ENCODE assay signal across 20 mouse cellular contexts in genomic region chr9:15261980-15262379, GRCm38 (mm10). TPM values are rescaled to one million over a fixed set of nuclear protein-coding genes. Genes with fewer than 3 reads are reported as not detected.
DNase-seq lines count a peak whose midpoint lies in the region; ATAC-seq and TF ChIP-seq lines count a peak whose summit lies in the region.
"Had no signal": no experiment of that assay in that cellular context is flagged by ENCODE, and none has a peak within 500 bp of the region (broad histone marks: within the 10 kb centered on the region; RNA-seq: fewer than 3 reads in every experiment).

No protein-coding gene starts in this region.

- H3K4me2 ChIP-seq in intestine, embryonic 15.5 days (replicated peaks), result no peak overlapping the region
- no peak overlapping the region for H3K4me2 ChIP-seq in intestine, embryonic 16.5 days (ENCODE audit: low read depth, low read length)
- no peak overlapping the region for H3K4me2 ChIP-seq in stomach, embryonic 15.5 days
- H3K4me2 ChIP-seq in stomach, postnatal 0 days (replicated peaks; ENCODE audit: low read depth), result no peak overlapping the region
- H3K4me2 ChIP-seq: embryonic facial prominence, embryonic 12.5 days; forebrain, embryonic 13.5 days; forebrain, embryonic 15.5 days had no signal

- H3K9me3 ChIP-seq in intestine, embryonic 15.5 days, result no peaks in the 10 kb centered on the region
- no peaks in the 10 kb centered on the region for H3K9me3 ChIP-seq in intestine, embryonic 16.5 days (ENCODE audit: control insufficient read depth, low read length)
- H3K9me3 ChIP-seq in stomach, embryonic 15.5 days, result no peaks in the 10 kb centered on the region
- H3K9me3 ChIP-seq in stomach, postnatal 0 days (ENCODE audit: control insufficient read depth, low read length), result no peaks in the 10 kb centered on the region
- H3K9me3 ChIP-seq in heart, embryonic 10.5 days, result no peaks in the 10 kb centered on the region
- H3K9me3 ChIP-seq: embryonic facial prominence, embryonic 10.5 days; embryonic facial prominence, embryonic 12.5 days; forebrain, embryonic 13.5 days; forebrain, embryonic 15.5 days had no signal

- TF ChIP-seq EP300 in stomach, postnatal 0 days (optimal IDR thresholded peaks at IDR 0.05), result no peak

- no peaks in the 10 kb centered on the region for H3K27me3 ChIP-seq in intestine, embryonic 15.5 days (replicated peaks)
- no peaks in the 10 kb centered on the region for H3K27me3 ChIP-seq in intestine, embryonic 16.5 days (replicated peaks; ENCODE audit: control insufficient read depth, insufficient read depth, low read length)
- H3K27me3 ChIP-seq in stomach, embryonic 15.5 days (replicated peaks), result no peaks in the 10 kb centered on the region
- no peaks in the 10 kb centered on the region for H3K27me3 ChIP-seq in stomach, postnatal 0 days (ENCODE audit: control insufficient read depth, insufficient read depth, low read length)
- H3K27me3 ChIP-seq in heart, embryonic 10.5 days (ENCODE audit: insufficient read depth, poor library complexity, severe bottlenecking), result no peaks in the 10 kb centered on the region
- H3K27me3 ChIP-seq: embryonic facial prominence, embryonic 12.5 days; forebrain, embryonic 13.5 days; forebrain, embryonic 15.5 days had no signal

- no peak overlapping the region for H3K9ac ChIP-seq in intestine, embryonic 15.5 days
- H3K9ac ChIP-seq in intestine, embryonic 16.5 days (ENCODE audit: low read depth, low read length), result no peak overlapping the region
- no peak overlapping the region for H3K9ac ChIP-seq in stomach, embryonic 15.5 days
- H3K9ac ChIP-seq in stomach, postnatal 0 days (ENCODE audit: low read length), result no peak overlapping the region
- H3K9ac ChIP-seq: embryonic facial prominence, embryonic 12.5 days; forebrain, embryonic 13.5 days; forebrain, embryonic 15.5 days had no signal

- peak; percentile 68 for ATAC-seq in intestine, embryonic 15.5 days
- ATAC-seq in intestine, embryonic 16.5 days, result peak; percentile 55
- no peak; the same call in 1 of the 2 replicates for ATAC-seq in stomach, embryonic 15.5 days (ENCODE audit: insufficient read depth, low FRiP score, low read depth)
- ATAC-seq in stomach, postnatal 0 days (ENCODE audit: low FRiP score, low TSS enrichment), result no peak
- ATAC-seq in megakaryocyte-erythroid progenitor cell, adult 5-6 weeks (replicated peaks; ENCODE audit: low FRiP score, low TSS enrichment, poor library complexity, severe bottlenecking), result no peak
- ATAC-seq: forebrain, embryonic 13.5 days; forebrain, embryonic 15.5 days had no signal

- TF ChIP-seq CTCF in stomach, postnatal 0 days (IDR thresholded peaks at IDR 0.05; ENCODE audit: low read depth), result no peak

- H3K4me1 ChIP-seq in intestine, embryonic 15.5 days (replicated peaks), result no peaks in the 10 kb centered on the region
- H3K4me1 ChIP-seq in intestine, embryonic 16.5 days (ENCODE audit: control insufficient read depth, insufficient read depth, low read length), result no peaks in the 10 kb centered on the region
- H3K4me1 ChIP-seq in stomach, embryonic 15.5 days, result no peaks in the 10 kb centered on the region
- H3K4me1 ChIP-seq in stomach, postnatal 0 days (replicated peaks; ENCODE audit: control insufficient read depth, insufficient read depth), result no peaks in the 10 kb centered on the region
- H3K4me1 ChIP-seq in heart, embryonic 10.5 days, result no peaks in the 10 kb centered on the region
- H3K4me1 ChIP-seq: embryonic facial prominence, embryonic 10.5 days; embryonic facial prominence, embryonic 12.5 days; forebrain, embryonic 13.5 days; forebrain, embryonic 15.5 days had no signal

- 0 out of 2 replicates have a peak overlapping the region, but pooled peaks have one; percentile 6 for H3K27ac ChIP-seq in intestine, embryonic 15.5 days
- H3K27ac ChIP-seq in intestine, embryonic 16.5 days (ENCODE audit: low read length), result peak overlapping the region; percentile 67; the same call in 1 of the 2 replicates
- H3K27ac ChIP-seq in stomach, embryonic 15.5 days, result peak overlapping the region; percentile 31; the same call in 1 of the 2 replicates
- peak overlapping the region; percentile 63; the same call in 1 of the 2 replicates for H3K27ac ChIP-seq in stomach, postnatal 0 days (replicated peaks)
- no peak overlapping the region for H3K27ac ChIP-seq in heart, embryonic 10.5 days
- H3K27ac ChIP-seq: embryonic facial prominence, embryonic 10.5 days; embryonic facial prominence, embryonic 12.5 days; forebrain, embryonic 13.5 days; forebrain, embryonic 15.5 days had no signal

- H3K36me3 ChIP-seq in intestine, embryonic 15.5 days, result peaks cover 22% of the 10 kb centered on the region
- H3K36me3 ChIP-seq in intestine, embryonic 16.5 days (ENCODE audit: control insufficient read depth, insufficient read depth, low read length), result peaks cover 38% of the 10 kb centered on the region
- H3K36me3 ChIP-seq in stomach, embryonic 15.5 days, result peaks cover 59% of the 10 kb centered on the region
- H3K36me3 ChIP-seq in stomach, postnatal 0 days (ENCODE audit: control insufficient read depth, insufficient read depth, low read length), result peaks cover 31% of the 10 kb centered on the region
- H3K36me3 ChIP-seq in heart, embryonic 10.5 days, result peaks cover 69% of the 10 kb centered on the region

- no peak overlapping the region for H3K4me3 ChIP-seq in intestine, embryonic 15.5 days (replicated peaks)
- no peak overlapping the region for H3K4me3 ChIP-seq in intestine, embryonic 16.5 days (ENCODE audit: low read length)
- no peak overlapping the region for H3K4me3 ChIP-seq in stomach, embryonic 15.5 days (replicated peaks)
- H3K4me3 ChIP-seq in stomach, postnatal 0 days (ENCODE audit: low read depth, low read length), result no peak overlapping the region
- H3K4me3 ChIP-seq in heart, embryonic 10.5 days, result no peak overlapping the region
- H3K4me3 ChIP-seq: embryonic facial prominence, embryonic 10.5 days; embryonic facial prominence, embryonic 12.5 days; forebrain, embryonic 13.5 days; forebrain, embryonic 15.5 days had no signal

- WGBS in intestine, embryonic 15.5 days, result 66% methylated on average over 8 of the region's 8 CpGs
- WGBS in intestine, embryonic 16.5 days, result 64% methylated on average over 8 of the region's 8 CpGs
- 73% methylated on average over 8 of the region's 8 CpGs for WGBS in stomach, embryonic 15.5 days
- 72% methylated on average over 8 of the region's 8 CpGs for WGBS in stomach, postnatal 0 days
- 93% methylated on average over 8 of the region's 8 CpGs for WGBS in heart, embryonic 10.5 days

- no peak for DNase-seq in stomach, postnatal 0 days (ENCODE audit: low spot score)
- no peak for DNase-seq in heart, embryonic 10.5 days (ENCODE audit: low spot score)
- DNase-seq in retina, postnatal 1 day, result no peak
- DNase-seq: adrenal gland, adult 8-10 months; adrenal gland, postnatal 14 days; adrenal gland, postnatal 36 days; cerebellum, adult 11-12 months; cerebellum, adult 2 months; cerebellum, adult 9-10 months; cerebellum, postnatal 10 days; cerebellum, postnatal 25 days had no signal

RNA-seq across cellular contexts. Expression of gene Med17, which starts 17.8 kb away (rescaled TPM):
- 31.0 and 34.5 TPM in 2 replicates for polyA plus RNA-seq in intestine, embryonic 15.5 days (2015; fragmentation: Nextera tagmentation; extraction: Ambion mirVana)
- polyA plus RNA-seq in intestine, embryonic 16.5 days (2015; fragmentation: Nextera tagmentation; extraction: Ambion mirVana), result 26.6 and 27.4 TPM in 2 replicates
- polyA plus RNA-seq in stomach, embryonic 15.5 days (2015; fragmentation: Nextera tagmentation; extraction: Ambion mirVana), result 31.9 and 33.5 TPM in 2 replicates
- 18.5 and 20.0 TPM in 2 replicates for polyA plus RNA-seq in stomach, postnatal 0 days (2015; fragmentation: Nextera tagmentation; extraction: Ambion mirVana)
- total RNA-seq in megakaryocyte-erythroid progenitor cell, adult 5-6 weeks (2014; fragmentation: Nextera tagmentation), result 26.1 and 33.5 TPM in 2 replicates
- 28.2 and 37.4 TPM in 2 replicates for total RNA-seq in megakaryocyte-erythroid progenitor cell, adult 5-6 weeks (2017)
- 23.8 and 31.7 TPM in 2 replicates for polyA plus RNA-seq in heart, embryonic 10.5 days (2016; fragmentation: Nextera tagmentation; extraction: Ambion mirVana)

RNA-seq across cellular contexts. Expression of gene Vstm5, which starts 23.1 kb away (rescaled TPM):
- polyA plus RNA-seq in intestine, embryonic 15.5 days (2015; fragmentation: Nextera tagmentation; extraction: Ambion mirVana), result 7.9 and 8.3 TPM in 2 replicates
- 7.7 and 9.2 TPM in 2 replicates for polyA plus RNA-seq in intestine, embryonic 16.5 days (2015; fragmentation: Nextera tagmentation; extraction: Ambion mirVana)
- 6.4 and 6.5 TPM in 2 replicates for polyA plus RNA-seq in stomach, embryonic 15.5 days (2015; fragmentation: Nextera tagmentation; extraction: Ambion mirVana)
- polyA plus RNA-seq in stomach, postnatal 0 days (2015; fragmentation: Nextera tagmentation; extraction: Ambion mirVana), result 19.5 and 20.4 TPM in 2 replicates
- total RNA-seq in megakaryocyte-erythroid progenitor cell, adult 5-6 weeks (2014; fragmentation: Nextera tagmentation), result 3.0 and 3.4 TPM in 2 replicates
- total RNA-seq in megakaryocyte-erythroid progenitor cell, adult 5-6 weeks (2017), result 0.88 and 1.5 TPM in 2 replicates
- polyA plus RNA-seq in heart, embryonic 10.5 days (2016; fragmentation: Nextera tagmentation; extraction: Ambion mirVana), result 1.7 and 2.6 TPM in 2 replicates
- polyA plus RNA-seq: C2C12 had no signal

RNA-seq across cellular contexts. Expression of gene Taf1d, which starts 44.0 kb away (rescaled TPM):
- 79.1 and 82.8 TPM in 2 replicates for polyA plus RNA-seq in intestine, embryonic 15.5 days (2015; fragmentation: Nextera tagmentation; extraction: Ambion mirVana)
- polyA plus RNA-seq in intestine, embryonic 16.5 days (2015; fragmentation: Nextera tagmentation; extraction: Ambion mirVana), result 53.0 and 56.9 TPM in 2 replicates
- 76.6 and 81.1 TPM in 2 replicates for polyA plus RNA-seq in stomach, embryonic 15.5 days (2015; fragmentation: Nextera tagmentation; extraction: Ambion mirVana)
- polyA plus RNA-seq in stomach, postnatal 0 days (2015; fragmentation: Nextera tagmentation; extraction: Ambion mirVana), result 39.1 and 41.1 TPM in 2 replicates
- total RNA-seq in megakaryocyte-erythroid progenitor cell, adult 5-6 weeks (2014; fragmentation: Nextera tagmentation), result 439 and 454 TPM in 2 replicates
- 1,383 and 1,827 TPM in 2 replicates for total RNA-seq in megakaryocyte-erythroid progenitor cell, adult 5-6 weeks (2017)
- polyA plus RNA-seq in heart, embryonic 10.5 days (2016; fragmentation: Nextera tagmentation; extraction: Ambion mirVana), result 50.8 and 72.8 TPM in 2 replicates

RNA-seq across cellular contexts. Expression of gene 4931406C07Rik, which starts 44.3 kb away (rescaled TPM):
- 8.4 and 9.6 TPM in 2 replicates for polyA plus RNA-seq in intestine, embryonic 15.5 days (2015; fragmentation: Nextera tagmentation; extraction: Ambion mirVana)
- 8.5 and 9.3 TPM in 2 replicates for polyA plus RNA-seq in intestine, embryonic 16.5 days (2015; fragmentation: Nextera tagmentation; extraction: Ambion mirVana)
- 8.8 and 10.1 TPM in 2 replicates for polyA plus RNA-seq in stomach, embryonic 15.5 days (2015; fragmentation: Nextera tagmentation; extraction: Ambion mirVana)
- polyA plus RNA-seq in stomach, postnatal 0 days (2015; fragmentation: Nextera tagmentation; extraction: Ambion mirVana), result 6.6 and 6.7 TPM in 2 replicates
- 6.5 and 8.3 TPM in 2 replicates for total RNA-seq in megakaryocyte-erythroid progenitor cell, adult 5-6 weeks (2014; fragmentation: Nextera tagmentation)
- total RNA-seq in megakaryocyte-erythroid progenitor cell, adult 5-6 weeks (2017), result 5.2 and 6.7 TPM in 2 replicates
- 5.9 and 6.3 TPM in 2 replicates for polyA plus RNA-seq in heart, embryonic 10.5 days (2016; fragmentation: Nextera tagmentation; extraction: Ambion mirVana)

Comparison
In these comparisons a context has a peak if more than half of its experiments do, and no peak if none do; other contexts are left out.
1. ATAC-seq: peak in intestine, embryonic 15.5 days (single experiment) and intestine, embryonic 16.5 days (single experiment); none in stomach, embryonic 15.5 days (single experiment), stomach, postnatal 0 days (single experiment) and megakaryocyte-erythroid progenitor cell, adult 5-6 weeks (single experiment).